Mouse (Mus musculus): ENCODE measurements around the gene Micu1.

Gene Micu1

DNA sequence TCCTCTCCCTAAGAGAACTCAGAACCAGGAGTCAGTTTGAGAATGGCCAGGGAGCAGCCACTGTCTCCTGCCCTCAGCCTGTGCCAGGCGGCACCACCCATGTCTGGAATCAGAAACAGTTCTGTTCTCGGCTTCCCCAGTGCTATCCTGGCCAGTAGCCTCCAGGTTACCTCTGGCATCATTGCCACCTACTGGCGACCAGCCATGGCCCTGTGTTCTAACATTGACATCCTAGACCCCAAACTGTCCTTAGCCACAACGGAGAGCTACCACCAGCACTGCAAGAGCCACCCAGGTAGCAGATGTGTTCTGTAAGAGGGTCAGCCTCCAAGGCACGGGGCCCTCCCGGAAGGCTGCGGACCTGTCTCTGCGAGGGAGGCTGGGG lies 200.3 kb downstream of the Micu1 start:
- DNase-seq (ENCODE audit: low read depth, low spot score): no peak

DNA sequence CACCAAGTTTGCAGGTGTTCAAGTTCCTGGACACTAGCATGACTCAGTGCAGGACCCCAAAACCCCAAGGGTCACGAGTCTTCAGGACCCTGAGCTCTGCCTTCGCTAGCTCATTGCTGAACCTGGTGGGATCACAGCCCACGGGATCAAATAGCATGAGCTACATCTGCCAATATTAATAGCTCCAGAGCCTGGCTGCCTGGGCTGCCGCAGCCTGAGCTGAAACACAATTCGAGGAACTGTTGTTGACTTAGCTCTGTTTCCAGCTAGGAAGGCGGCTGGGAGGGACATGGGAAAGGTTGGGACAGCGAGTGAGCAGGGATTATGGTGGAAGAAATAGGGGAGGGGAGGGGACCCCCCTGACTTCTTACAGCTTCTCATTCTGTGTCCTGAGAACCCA lies 200.9 kb downstream of the Micu1 start:
- no peak for DNase-seq (ENCODE audit: low read depth, low spot score)

DNA sequence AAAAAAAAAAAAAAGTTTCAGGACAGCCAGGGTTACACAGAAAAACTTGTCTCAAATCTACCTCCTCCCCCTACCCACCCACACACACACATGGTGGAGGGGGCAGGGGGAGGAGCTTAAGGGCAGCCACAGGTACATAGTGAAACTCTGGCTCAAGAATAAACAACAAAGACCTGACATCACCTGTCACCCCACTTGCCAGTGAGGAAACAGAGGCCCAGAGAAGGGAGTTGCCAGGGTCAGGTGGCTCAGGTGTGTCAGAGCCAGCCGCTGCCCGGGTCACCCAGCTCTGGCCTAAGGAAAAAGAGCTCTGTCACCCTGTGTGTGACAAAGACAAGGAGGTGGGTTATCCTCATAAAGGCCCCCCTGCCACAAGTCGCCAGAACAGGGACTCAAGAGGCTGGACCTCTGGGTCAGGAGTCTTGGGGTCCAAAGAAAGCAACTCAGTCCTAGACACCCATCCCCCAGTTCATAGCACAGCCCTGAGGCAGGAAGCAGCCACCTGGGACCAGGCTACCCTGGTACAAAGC lies 204.9 kb downstream of the Micu1 start:
- DNase-seq (ENCODE audit: low read depth, low spot score): no peak

DNA sequence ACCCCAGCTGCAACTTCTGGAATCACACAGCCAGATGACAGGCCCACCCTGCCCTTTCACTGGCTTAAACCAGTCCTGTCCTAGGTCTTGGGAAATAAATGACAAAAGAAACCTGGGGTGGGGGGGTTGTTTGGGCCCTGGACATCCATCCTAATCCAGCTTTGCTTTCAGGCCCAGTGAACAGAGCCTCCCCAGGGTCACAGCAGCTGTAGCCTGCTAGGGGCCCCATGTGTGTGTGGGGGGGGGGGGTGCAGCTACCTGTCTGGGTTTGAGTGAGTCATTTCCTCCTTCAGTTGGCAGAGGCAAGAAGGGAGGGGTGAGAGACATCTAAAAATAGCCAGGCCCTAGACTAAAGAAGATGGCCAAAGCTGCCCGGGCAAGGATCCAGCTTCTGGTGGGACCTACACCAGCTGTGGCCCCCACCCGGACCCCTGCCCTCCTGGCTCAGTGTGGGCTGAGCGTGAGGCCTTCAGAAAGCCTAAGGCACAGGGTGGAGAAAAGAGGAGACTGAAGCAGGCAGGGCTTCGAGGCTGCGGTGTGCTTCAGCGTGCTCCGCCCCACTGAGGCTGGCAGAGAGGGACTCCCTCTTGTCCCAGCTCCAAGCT lies 205.5 kb downstream of the Micu1 start:
- DNase-seq (ENCODE audit: low read depth, low spot score): no peak

DNA sequence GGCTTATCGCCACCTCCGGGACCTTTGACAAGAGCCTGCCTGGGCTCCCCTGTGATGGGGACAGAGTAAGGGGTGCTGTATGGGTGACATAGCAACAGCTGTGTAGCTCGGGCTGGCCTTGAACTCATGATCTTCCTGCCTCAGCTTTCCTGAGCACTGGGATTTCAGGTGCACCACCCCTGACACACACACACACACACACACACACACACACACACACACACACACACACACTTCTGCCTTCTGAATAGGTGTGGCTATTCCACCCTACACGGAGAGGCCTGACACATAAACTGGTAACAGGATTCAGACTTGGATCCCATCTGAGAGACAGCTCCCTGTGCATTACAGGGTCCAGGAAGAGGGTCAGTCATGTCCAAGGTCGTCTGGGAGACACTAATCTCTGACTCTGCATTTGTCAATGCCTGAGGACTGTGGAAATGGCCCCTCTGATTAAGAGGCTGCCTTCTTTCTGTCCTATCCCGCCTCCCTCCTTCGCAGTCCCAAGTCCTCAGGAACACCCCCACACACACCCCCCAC lies 206.6 kb downstream of the Micu1 start:
- no peak for DNase-seq (ENCODE audit: low read depth, low spot score)

DNA sequence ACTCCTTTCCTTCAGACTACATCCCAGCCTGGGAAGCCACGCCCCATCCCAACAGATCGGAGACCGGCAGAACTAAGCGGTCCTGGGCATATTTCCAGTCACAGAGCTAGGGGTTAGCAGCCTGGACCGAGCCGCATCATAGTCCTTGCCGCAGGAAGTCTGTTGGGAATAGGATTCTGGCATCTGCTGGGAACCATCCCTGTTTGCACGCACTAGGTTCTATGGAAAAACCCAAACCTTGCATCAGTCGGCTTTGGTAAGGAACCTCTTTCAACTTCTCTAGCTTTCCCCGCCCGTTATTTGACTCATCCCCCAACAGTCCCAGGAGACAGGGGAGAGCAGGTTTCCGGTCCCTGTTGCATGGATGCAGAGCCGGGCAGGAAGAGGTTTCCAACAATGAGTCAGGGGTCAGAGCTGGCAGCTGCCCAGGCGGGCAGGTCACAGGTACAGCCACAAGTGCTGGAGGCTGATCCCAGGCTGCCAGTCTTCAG lies 207.1 kb downstream of the Micu1 start:
- DNase-seq (ENCODE audit: low read depth, low spot score): no peak

DNA sequence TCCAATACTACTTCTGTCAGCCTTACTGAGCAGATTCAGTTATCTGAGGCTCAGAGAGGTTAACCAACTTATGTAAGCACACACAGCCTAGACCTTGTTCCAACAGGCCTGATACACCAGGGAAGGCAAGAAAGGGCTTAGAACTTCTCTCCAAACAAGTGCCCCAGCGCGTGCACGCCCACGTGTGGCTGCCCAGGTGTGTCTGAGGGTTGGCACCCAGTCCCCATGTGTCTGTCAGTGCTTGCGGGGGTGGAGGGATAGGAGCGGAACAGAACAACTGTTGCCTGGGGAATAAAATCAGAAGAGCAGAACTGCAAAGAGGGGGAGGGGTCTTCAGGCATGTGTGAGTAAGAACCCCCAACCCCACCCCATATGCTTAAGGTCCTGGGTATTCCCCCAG lies 208.8 kb downstream of the Micu1 start:
- DNase-seq (ENCODE audit: low read depth, low spot score): no peak

DNA sequence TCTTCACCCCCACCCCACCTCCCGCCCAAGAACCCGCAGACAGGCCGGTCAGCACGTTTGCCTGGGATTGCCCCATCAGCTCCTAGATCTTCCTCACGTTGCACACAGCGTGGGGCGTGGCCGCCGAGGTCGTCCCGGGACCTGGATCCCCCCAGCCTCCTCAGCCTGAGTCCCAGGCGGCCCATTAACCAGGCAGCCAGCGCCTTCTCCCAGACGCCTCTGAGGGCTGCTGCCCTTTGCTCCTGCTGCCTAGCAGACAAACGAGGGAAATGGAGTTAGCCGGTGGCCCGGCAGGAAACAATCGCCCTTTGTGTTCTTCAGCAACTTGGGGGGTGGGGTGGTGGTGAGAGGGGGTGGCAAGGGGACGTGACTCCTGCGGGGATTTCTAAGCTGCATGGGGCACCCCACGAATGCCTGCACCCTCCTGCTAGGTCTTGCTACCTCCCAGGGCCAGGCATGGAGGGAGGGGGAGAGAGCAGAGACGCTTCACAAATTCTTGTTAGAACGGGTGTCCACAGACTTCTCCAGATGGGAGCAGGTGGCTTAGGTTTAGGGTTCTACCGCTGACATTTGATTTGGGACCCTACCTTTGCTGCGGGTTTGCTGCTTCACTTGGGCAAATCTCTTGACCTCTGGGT lies 209.4 kb downstream of the Micu1 start:
- DNase-seq (ENCODE audit: low read depth, low spot score): no peak

Measured in retina, postnatal 7 days (tissue).